Mouse (Mus musculus) forebrain, embryonic 11.5 days (tissue): ENCODE measurements at regions not wholly inside any gene's neighbourhood (a gene's known extent, or its start where the extent isn't known, plus 50 kb on each side); places are given as distances from the start of the nearest gene placed in this dataset.

ENCODE experiments used
- ATAC-seq: fragments of 200-750 bp; cut with Nextera tagmentation; replicated peaks from 2 replicates; pipeline ENCODE4 v1.8.0; 2017; ENCODE audit warnings: moderate TSS enrichment; ENCODE audit not compliant: low FRiP score
- DNase-seq: peaks from one replicate; pipeline ENCODE4 v3.0.0-alpha.2; 2017; ENCODE audit warnings: low spot score
- H3K27ac ChIP-seq: fragments of 300-500 bp; sonication (generic); 2 replicates; pipeline ENCODE4 v1.5.1; 2014; ENCODE audit warnings: low read depth, low read length
- H3K27me3 ChIP-seq: fragments of 300-500 bp; sonication (generic); 2 replicates; pipeline ENCODE4 v1.6.1; 2014; ENCODE audit warnings: mild to moderate bottlenecking, low read length, mixed read lengths; ENCODE audit not compliant: control insufficient read depth, insufficient read depth
- H3K36me3 ChIP-seq: fragments of 300-500 bp; sonication (generic); 2 replicates; pipeline ENCODE4 v1.6.1; 2014; ENCODE audit warnings: mild to moderate bottlenecking, low read length, moderate library complexity, mixed read lengths; ENCODE audit not compliant: control insufficient read depth, insufficient read depth
- H3K4me1 ChIP-seq: fragments of 300-500 bp; sonication (generic); replicated peaks from 2 replicates; pipeline ENCODE4 v1.6.1; 2014; ENCODE audit warnings: low read length, mixed read lengths; ENCODE audit not compliant: control insufficient read depth, insufficient read depth
- H3K4me2 ChIP-seq: fragments of 300-500 bp; sonication (generic); 2 replicates; pipeline ENCODE4 v1.6.1; 2014; ENCODE audit warnings: low read depth, mild to moderate bottlenecking, low read length, moderate library complexity, mixed read lengths; ENCODE audit not compliant: severe bottlenecking
- H3K4me3 ChIP-seq: fragments of 300-500 bp; sonication (generic); 2 replicates; pipeline ENCODE4 v1.5.1; 2014; ENCODE audit warnings: low read depth, low read length
- H3K9ac ChIP-seq: fragments of 300-500 bp; sonication (generic); 2 replicates; pipeline ENCODE4 v1.6.1; 2014; ENCODE audit warnings: low read length
- H3K9me3 ChIP-seq: fragments of 300-500 bp; sonication (generic); 2 replicates; pipeline ENCODE4 v1.6.1; 2016; ENCODE audit warnings: low read length, mixed read lengths; ENCODE audit not compliant: control insufficient read depth
- WGBS: fragments of 180-500 bp; shearing (Covaris S2); extraction: QIAGEN DNeasy Blood & Tissue Kit; methylation state at CpG from one replicate; pipeline ENCODE4 v1.1.7; 2014; 5-methylcytosine and 5-hydroxymethylcytosine counted together

DNA sequence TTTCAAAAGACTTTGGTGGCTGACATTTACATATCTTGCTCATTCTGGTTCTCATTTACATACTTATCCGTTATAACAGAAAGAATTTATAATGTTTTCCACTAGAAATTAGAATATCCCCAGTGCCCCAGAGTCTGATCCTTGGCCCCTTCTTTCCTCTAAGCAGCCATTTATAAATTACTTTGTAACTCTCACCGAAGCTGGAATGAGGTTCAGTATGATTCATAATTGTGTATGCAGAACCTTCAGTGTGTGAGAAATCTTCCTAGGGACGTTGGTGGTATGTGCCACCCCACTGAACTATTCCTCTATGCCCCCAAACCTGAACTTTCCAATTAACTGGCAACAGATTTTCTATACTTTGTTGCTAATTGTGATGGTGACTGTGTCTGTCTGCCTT is 104.7 kb downstream of the Gm5447 start:
- WGBS = 74% methylated on average over 3 of the region's 3 CpGs

GRCm38 (mm10) chr13:31080215-31080614 is 106.2 kb downstream of the Gm5447 start:
- Histone ChIP-seq H3K27me3 (no peaks in the 10 kb centered on the region; the same call in 1 of the 2 replicates), H3K4me3 (no peak overlapping the region), H3K9ac (no peak overlapping the region), H3K9me3 (no peaks in the 10 kb centered on the region), H3K4me1 (no peaks in the 10 kb centered on the region), H3K36me3 (no peaks in the 10 kb centered on the region), H3K4me2 (no peak overlapping the region), H3K27ac (no peak overlapping the region)
- DNase-seq (no peak), ATAC-seq (no peak)
- WGBS = 30% methylated on average over 4 of the region's 4 CpGs

More for the DNA sequence above, 104.7 kb downstream of the Gm5447 start:
- H3K27ac ChIP-seq = no peak overlapping the region
- no peak overlapping the region for H3K4me2 ChIP-seq
- ATAC-seq = no peak
- H3K4me1 ChIP-seq = no peaks in the 10 kb centered on the region
- no peak overlapping the region for H3K4me3 ChIP-seq
- H3K9me3 ChIP-seq = no peaks in the 10 kb centered on the region
- DNase-seq = no peak
- H3K36me3 ChIP-seq = no peaks in the 10 kb centered on the region
- H3K9ac ChIP-seq = no peak overlapping the region
- no peaks in the 10 kb centered on the region; the same call in 1 of the 2 replicates for H3K27me3 ChIP-seq

DNA sequence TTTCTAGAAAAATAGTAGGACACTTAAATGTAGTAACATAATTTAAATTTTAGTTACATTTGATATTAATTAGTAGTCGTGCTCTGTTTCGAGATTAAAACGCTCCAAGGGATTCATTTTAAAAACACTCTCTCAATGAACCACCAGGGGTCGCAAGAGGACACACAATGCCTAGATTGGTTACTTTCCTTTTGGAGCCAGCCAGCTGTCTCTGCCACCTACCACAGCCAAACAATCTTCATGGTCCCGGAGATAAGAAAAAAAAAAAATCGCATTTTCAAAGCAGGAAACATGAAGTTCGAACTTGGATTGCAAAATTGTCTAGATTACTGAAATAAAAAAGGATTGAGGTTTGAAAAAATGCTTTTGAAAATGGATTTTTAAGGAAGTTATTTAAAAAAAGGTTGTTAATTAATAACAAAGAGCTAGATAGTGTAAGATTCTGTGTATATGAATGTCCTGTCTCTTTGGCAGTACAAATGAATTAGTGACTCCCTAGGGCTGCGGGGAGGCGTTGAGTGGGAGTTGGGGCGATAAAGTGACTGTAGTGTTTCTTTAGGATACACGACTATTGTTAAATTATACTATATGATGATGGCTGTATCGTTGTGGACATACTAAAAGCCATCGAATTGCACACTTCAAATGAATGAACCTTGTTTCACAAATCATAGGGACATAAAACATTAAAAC is 108.6 kb downstream of the Gm5447 start:
- WGBS = 45% methylated on average over 13 of the region's 13 CpGs
- Histone ChIP-seq H3K27me3 (no peaks in the 10 kb centered on the region; the same call in 1 of the 2 replicates), H3K36me3 (no peaks in the 10 kb centered on the region), H3K9ac (no peak overlapping the region), H3K4me1 (no peaks in the 10 kb centered on the region), H3K27ac (no peak overlapping the region), H3K4me2 (no peak overlapping the region), H3K9me3 (no peaks in the 10 kb centered on the region), H3K4me3 (no peak overlapping the region)
- peak; percentile 67 for DNase-seq
- no peak for ATAC-seq

DNA sequence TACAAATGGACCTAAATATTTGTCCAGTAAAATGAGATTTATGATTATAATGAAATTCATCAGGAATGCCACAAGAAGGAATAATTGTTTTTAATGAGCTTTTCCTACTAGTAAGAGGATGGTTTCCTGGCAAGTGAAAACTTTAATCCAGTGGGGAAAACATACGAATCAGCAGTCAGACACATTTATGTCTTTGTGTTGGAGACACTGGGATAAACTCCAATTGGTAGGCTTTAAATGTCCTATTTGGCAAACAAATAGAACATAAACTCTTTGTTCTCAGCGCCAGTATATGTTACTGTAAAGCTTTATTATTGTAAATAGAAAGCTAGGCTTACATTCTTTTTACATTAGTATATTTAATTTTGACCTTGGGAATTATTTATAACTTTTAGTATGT is 127.0 kb downstream of the Gm5447 start:
- DNase-seq (no peak), ATAC-seq (no peak)
- Histone ChIP-seq H3K4me3 (no peak overlapping the region), H3K27ac (no peak overlapping the region), H3K27me3 (no peaks in the 10 kb centered on the region), H3K4me2 (no peak overlapping the region), H3K9ac (no peak overlapping the region), H3K4me1 (no peaks in the 10 kb centered on the region), H3K36me3 (no peaks in the 10 kb centered on the region), H3K9me3 (no peaks in the 10 kb centered on the region)
- 72% methylated on average over 2 of the region's 2 CpGs for WGBS

GRCm38 (mm10) chr13:31107434-31107833 is 133.4 kb downstream of the Gm5447 start:
- no peak for ATAC-seq
- H3K27ac ChIP-seq = no peak overlapping the region
- 75% methylated on average over 2 of the region's 2 CpGs for WGBS

DNA sequence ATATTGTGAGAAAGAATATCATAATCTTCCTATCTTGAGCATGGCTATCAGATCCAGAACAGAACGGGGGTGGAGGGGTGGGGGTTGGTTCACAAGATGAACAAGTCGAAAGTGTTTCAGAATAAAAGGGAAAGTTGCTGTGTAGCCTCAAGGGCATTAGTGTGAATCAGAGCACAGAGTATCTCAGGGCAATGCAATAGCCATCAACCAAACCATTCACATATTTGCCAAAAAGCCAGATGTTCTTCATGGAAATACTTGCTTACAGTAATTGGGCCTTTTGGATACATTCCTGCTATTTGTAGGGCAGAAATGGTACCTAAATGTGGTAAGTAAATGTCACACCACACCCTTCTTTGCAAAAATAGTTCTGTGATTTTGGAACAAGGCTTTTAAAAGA is 135.2 kb downstream of the Gm5447 start:
- no peak overlapping the region for H3K9ac ChIP-seq
- H3K27me3 ChIP-seq = no peaks in the 10 kb centered on the region
- ATAC-seq (no peak), DNase-seq (no peak)
- no peaks in the 10 kb centered on the region for H3K9me3 ChIP-seq
- H3K4me3 ChIP-seq = no peak overlapping the region
- no peak overlapping the region for H3K27ac ChIP-seq
- no peak overlapping the region for H3K4me2 ChIP-seq
- WGBS = 86% methylated on average over 2 of the region's 2 CpGs
- H3K4me1 ChIP-seq = no peaks in the 10 kb centered on the region
- no peaks in the 10 kb centered on the region for H3K36me3 ChIP-seq

More at GRCm38 (mm10) chr13:31107434-31107833, 133.4 kb downstream of the Gm5447 start:
- Histone ChIP-seq H3K9ac (no peak overlapping the region), H3K4me3 (no peak overlapping the region), H3K27me3 (no peaks in the 10 kb centered on the region), H3K4me1 (no peaks in the 10 kb centered on the region), H3K36me3 (no peaks in the 10 kb centered on the region), H3K9me3 (no peaks in the 10 kb centered on the region), H3K4me2 (no peak overlapping the region)
- DNase-seq = no peak

- no peaks in the 10 kb centered on the region for H3K27me3 ChIP-seq
- no peak overlapping the region for H3K27ac ChIP-seq
- H3K4me2 ChIP-seq = no peak overlapping the region
- no peaks in the 10 kb centered on the region for H3K9me3 ChIP-seq
- 72% methylated on average over 2 of the region's 2 CpGs for WGBS
- no peak overlapping the region for H3K4me3 ChIP-seq
- no peaks in the 10 kb centered on the region for H3K36me3 ChIP-seq
- no peak overlapping the region for H3K9ac ChIP-seq
- no peaks in the 10 kb centered on the region for H3K4me1 ChIP-seq
- DNase-seq (no peak), ATAC-seq (no peak)
Observed at GRCm38 (mm10) chr13:31122689-31123088, 148.7 kb downstream of the Gm5447 start.

DNA sequence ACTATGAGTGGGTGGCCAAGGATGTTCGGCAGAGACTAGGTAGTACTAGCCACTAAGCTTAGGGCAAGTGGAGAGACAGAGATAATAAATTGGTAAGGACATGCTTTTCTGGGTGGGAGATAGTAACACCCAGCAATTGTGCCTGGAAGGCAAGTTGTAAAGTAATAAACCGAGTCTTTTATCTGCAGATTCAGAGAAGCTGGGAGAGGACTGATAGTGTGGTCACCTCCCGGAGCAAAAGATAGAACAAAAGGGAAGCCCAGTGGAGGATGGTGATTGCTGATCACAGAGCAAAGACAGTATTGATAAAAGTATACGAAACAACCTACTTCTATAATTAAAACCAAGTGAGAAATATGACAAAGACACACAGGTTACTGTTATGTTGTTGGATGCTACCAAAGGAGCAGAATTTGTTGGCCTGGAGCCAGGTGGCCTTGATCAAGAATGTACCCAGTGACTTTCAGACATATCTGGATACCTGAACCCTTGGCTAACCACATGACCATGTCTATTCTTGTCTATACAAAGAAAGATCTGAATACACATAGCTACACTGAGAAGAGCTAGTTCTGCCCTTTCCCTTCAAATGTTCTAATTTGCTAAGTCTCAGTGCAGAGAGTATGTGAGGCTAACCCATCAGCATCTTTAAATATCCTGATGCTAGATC is 150.7 kb downstream of the Gm5447 start:
- no peaks in the 10 kb centered on the region for H3K27me3 ChIP-seq
- no peaks in the 10 kb centered on the region for H3K36me3 ChIP-seq
- no peaks in the 10 kb centered on the region for H3K4me1 ChIP-seq
- no peak overlapping the region for H3K27ac ChIP-seq
- H3K9ac ChIP-seq = no peak overlapping the region
- DNase-seq = no peak
- H3K4me3 ChIP-seq = no peak overlapping the region
- no peak overlapping the region for H3K4me2 ChIP-seq
- no peak for ATAC-seq
- 86% methylated on average over 4 of the region's 4 CpGs for WGBS
- H3K9me3 ChIP-seq = no peaks in the 10 kb centered on the region

GRCm38 (mm10) chr13:31132501-31132900 is 158.5 kb downstream of the Gm5447 start:
- no peaks in the 10 kb centered on the region for H3K9me3 ChIP-seq
- H3K9ac ChIP-seq = no peak overlapping the region
- H3K4me2 ChIP-seq = no peak overlapping the region
- H3K36me3 ChIP-seq = no peaks in the 10 kb centered on the region
- H3K27me3 ChIP-seq = no peaks in the 10 kb centered on the region
- ATAC-seq (no peak), DNase-seq (no peak)
- WGBS = 92% methylated on average over 5 of the region's 5 CpGs
- H3K27ac ChIP-seq = no peak overlapping the region
- no peaks in the 10 kb centered on the region for H3K4me1 ChIP-seq
- H3K4me3 ChIP-seq = no peak overlapping the region
